Mouse (Mus musculus) heart, postnatal 4 days (tissue): ENCODE data around the gene Sars2. TPM values are rescaled to one million over a fixed set of nuclear protein-coding genes. Genes with fewer than 3 reads are reported as not detected.

Experiments used
- DNase-seq: peaks from one replicate; pipeline ENCODE4 v3.0.0; 2021
- total RNA-seq, 2 experiments: library from RNA; stranded (reverse); gene quantifications; 2 replicates each; pipeline ENCODE4 v1.2.3; 2021

Sars2 gene
- total RNA-seq, 2 experiments from 2014 or later, result 19.3 to 19.9 TPM

GRCm38 (mm10) chr7:28727649-28728340, 14.0 kb upstream of the Sars2 start:
- DNase-seq, result peak; percentile 39

- DNase-seq, result peak; percentile 75
These were observed 9.2 kb upstream of the Sars2 start for GRCm38 (mm10) chr7:28732341-28733142.

- DNase-seq, result no peak
These were observed 8.6 kb upstream of the Sars2 start for GRCm38 (mm10) chr7:28733211-28733610.

GRCm38 (mm10) chr7:28735701-28736100, 6.1 kb upstream of the Sars2 start:
- no peak for DNase-seq

GRCm38 (mm10) chr7:28739829-28740228, 2.0 kb upstream of the Sars2 start:
- DNase-seq, result no peak

- no peak for DNase-seq
These were observed 843 bp upstream of the Sars2 start for GRCm38 (mm10) chr7:28740949-28741348.

- no peak for DNase-seq
These were observed 454 bp upstream of the Sars2 start for GRCm38 (mm10) chr7:28741368-28741708.

- DNase-seq, result no peak
These were observed 8.1 kb downstream of the Sars2 start for GRCm38 (mm10) chr7:28749935-28750334.

- DNase-seq, result no peak
These were observed 14.3 kb downstream of the Sars2 start, which contains the start of gene Ccer2 for GRCm38 (mm10) chr7:28756079-28756478. Ccer2 (plus strand) TSS chr7:28756174.

GRCm38 (mm10) chr7:28758623-28759022, 16.8 kb downstream of the Sars2 start:
- DNase-seq, result no peak

GRCm38 (mm10) chr7:28761907-28762306, 20.1 kb downstream of the Sars2 start:
- no peak for DNase-seq

- no peak for DNase-seq
These were observed 23.4 kb downstream of the Sars2 start for GRCm38 (mm10) chr7:28765211-28765610.

GRCm38 (mm10) chr7:28766173-28766879, 24.5 kb downstream of the Sars2 start, which contains the start of gene Sirt2:
Sirt2 (plus strand) TSS chr7:28766735.
- DNase-seq, result peak; percentile 97

GRCm38 (mm10) chr7:28766910-28767309, 25.1 kb downstream of the Sars2 start:
- no peak for DNase-seq

GRCm38 (mm10) chr7:28767462-28767965, 25.7 kb downstream of the Sars2 start, which contains the start of gene Nfkbib:
Nfkbib (minus strand) TSS chr7:28767512.
- no peak for DNase-seq

- DNase-seq, result no peak
These were observed 27.7 kb downstream of the Sars2 start for GRCm38 (mm10) chr7:28769414-28769958.

GRCm38 (mm10) chr7:28770309-28770708, 28.5 kb downstream of the Sars2 start:
- no peak for DNase-seq

GRCm38 (mm10) chr7:28771867-28772266, 30.1 kb downstream of the Sars2 start:
- peak; percentile 50 for DNase-seq

GRCm38 (mm10) chr7:28773163-28773562, 31.4 kb downstream of the Sars2 start:
- DNase-seq, result no peak

- no peak for DNase-seq
These were observed 32.4 kb downstream of the Sars2 start for GRCm38 (mm10) chr7:28774164-28774563.

- no peak for DNase-seq
These were observed 33.3 kb downstream of the Sars2 start for GRCm38 (mm10) chr7:28775129-28775528.

- DNase-seq, result no peak
These were observed 37.0 kb downstream of the Sars2 start for GRCm38 (mm10) chr7:28778825-28779224.
